Mouse (Mus musculus): ENCODE data around the gene Fam43a. TPM values are rescaled to one million over a fixed set of nuclear protein-coding genes. Genes with fewer than 3 reads are reported as not detected.
A peak's percentile ranks its signal among the peaks of the same experiment; 100 is the strongest.

Fam43a gene
- 9.9 and 16.3 TPM in 2 replicates for polyA plus RNA-seq (2016; fragmentation: Nextera tagmentation; extraction: Ambion mirVana)

DNA sequence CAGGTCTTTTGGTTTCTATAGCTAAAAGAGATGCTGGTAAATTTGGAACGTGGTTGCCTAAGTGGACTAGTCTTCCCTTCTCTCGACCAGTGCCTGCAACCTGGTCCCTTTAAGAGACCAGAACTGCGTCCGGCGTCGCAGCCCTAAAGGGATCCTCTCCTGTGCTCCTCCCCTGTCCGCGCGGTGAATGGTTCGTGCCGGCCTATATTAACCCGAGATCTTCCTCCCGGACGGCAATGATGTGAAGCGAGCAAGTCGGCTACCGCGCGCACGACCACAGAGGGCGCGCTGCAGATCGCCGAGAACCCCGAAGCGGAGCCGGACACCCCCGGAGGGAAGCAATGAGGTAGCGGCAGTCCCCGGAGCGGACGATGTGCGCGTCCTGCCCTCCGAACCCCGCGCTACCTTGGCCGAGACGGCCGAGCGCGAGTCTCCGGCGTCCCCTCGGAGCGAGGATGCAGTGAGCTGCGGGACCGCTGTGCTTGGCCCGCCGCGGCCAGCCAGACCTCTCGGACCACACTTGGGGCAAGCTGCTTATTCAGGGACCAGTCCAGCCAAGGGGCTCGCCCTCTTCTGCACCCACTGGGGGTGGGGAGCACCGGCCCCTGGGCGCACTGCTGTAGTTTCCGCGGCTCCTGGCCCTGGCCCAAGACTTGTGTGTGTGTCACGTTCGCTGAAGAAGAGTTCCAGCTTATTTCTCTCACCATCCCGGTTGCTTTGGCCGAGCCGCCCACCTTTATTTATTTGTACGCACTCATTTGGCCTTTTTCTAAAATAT lies at the start of gene Fam43a:
Fam43a (plus strand) TSS at position 233 of the 778 bp plus-strand sequence.
- Histone ChIP-seq H3K4me2 (replicated peaks) (peak within 1 kb of the TSS; percentile 85), H3K9me3 (no peaks in the 10 kb centered on the region), H3K36me3 (no peaks in the 10 kb centered on the region), H3K4me3 (peak within 1 kb of the TSS; percentile 55), H3K27ac (replicated peaks) (peak within 1 kb of the TSS; percentile 43; the same call in 1 of the 2 replicates), H3K4me1 (peaks cover 37% of the 10 kb centered on the region), H3K9ac (replicated peaks) (peak within 1 kb of the TSS; percentile 70), H3K27me3 (peaks cover 57% of the 10 kb centered on the region)
- ATAC-seq (ENCODE audit: low FRiP score, low read depth): peak; percentile 69
- 1% methylated on average over 63 of the region's 63 CpGs for WGBS

DNA sequence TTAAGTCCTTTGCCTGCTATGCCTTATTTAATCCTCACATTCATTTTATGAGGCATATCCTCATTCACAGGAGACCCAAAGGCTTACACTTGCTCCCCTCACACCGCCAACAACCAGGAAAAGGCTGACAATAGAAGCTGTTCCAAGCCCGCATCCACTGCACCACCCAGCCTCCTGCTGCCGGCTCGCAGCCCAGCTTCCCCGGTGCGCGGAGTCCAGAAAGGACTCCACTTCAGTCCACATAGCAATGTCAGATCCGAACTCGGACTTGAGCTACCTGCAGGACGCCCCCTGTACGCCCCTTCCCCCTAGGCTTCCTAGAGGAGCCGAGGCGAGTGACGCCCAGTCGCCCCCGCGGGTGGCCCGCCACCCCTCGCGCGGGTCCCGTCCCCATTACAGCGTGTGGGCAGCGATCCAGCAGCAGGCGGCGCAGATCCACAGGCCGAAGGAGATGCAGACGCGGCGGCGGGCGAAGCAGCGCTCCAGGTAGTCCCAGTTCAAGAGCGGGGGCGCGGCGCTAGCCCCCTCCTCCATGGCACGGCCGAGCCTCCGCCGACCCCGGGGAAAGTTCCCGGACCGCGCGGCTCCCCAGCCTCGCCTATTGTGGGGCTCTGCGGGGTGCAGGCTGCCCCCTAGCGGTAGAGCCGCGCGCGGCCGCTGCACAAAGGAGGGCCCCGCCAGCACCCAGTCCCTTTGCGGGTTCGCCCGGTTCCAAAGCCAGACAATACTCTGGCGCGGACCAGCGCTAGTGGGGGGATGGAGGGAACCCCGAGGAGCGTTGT lies 49.4 kb upstream of the Fam43a start:
- WGBS: under 1% methylated on average over 52 of the region's 63 CpGs

GRCm38 (mm10) chr16:30550748-30551192 lies 48.8 kb upstream of the Fam43a start, which contains the start of gene Tmem44:
Gene Tmem44, minus strand, starts transcription at chr16:30550842.
- Histone ChIP-seq H3K9me3 (peaks cover 11% of the 10 kb centered on the region), H3K4me3 (peak within 1 kb of the TSS; percentile 77), H3K4me2 (replicated peaks) (peak within 1 kb of the TSS; percentile 66), H3K27me3 (peaks cover 8% of the 10 kb centered on the region; the same call in 1 of the 2 replicates), H3K27ac (replicated peaks) (peak within 1 kb of the TSS; percentile 75), H3K9ac (replicated peaks) (peak within 1 kb of the TSS; percentile 91), H3K4me1 (peaks cover 18% of the 10 kb centered on the region), H3K36me3 (peaks cover 12% of the 10 kb centered on the region)
- WGBS: 11% methylated on average over 14 of the region's 14 CpGs
- peak; percentile 75 for ATAC-seq (ENCODE audit: low FRiP score, low read depth)

More for the DNA sequence above, 49.4 kb upstream of the Fam43a start:
- ATAC-seq (ENCODE audit: low FRiP score, low read depth): peak; percentile 90
- Histone ChIP-seq H3K4me2 (replicated peaks) (peak overlapping the region; percentile 66), H3K4me3 (peak overlapping the region; percentile 77), H3K9me3 (peaks cover 6% of the 10 kb centered on the region), H3K36me3 (peaks cover 18% of the 10 kb centered on the region), H3K27ac (replicated peaks) (peak overlapping the region; percentile 75), H3K9ac (replicated peaks) (peak overlapping the region; percentile 91), H3K4me1 (peaks cover 18% of the 10 kb centered on the region), H3K27me3 (peaks cover 8% of the 10 kb centered on the region; the same call in 1 of the 2 replicates)

GRCm38 (mm10) chr16:30552621-30553338 lies 46.7 kb upstream of the Fam43a start:
- Histone ChIP-seq H3K4me1 (peaks cover 18% of the 10 kb centered on the region), H3K4me2 (replicated peaks) (no peak overlapping the region), H3K27me3 (peaks cover 8% of the 10 kb centered on the region; the same call in 1 of the 2 replicates), H3K27ac (replicated peaks) (peak overlapping the region; percentile 36; the same call in 1 of the 2 replicates), H3K4me3 (no peak overlapping the region), H3K9ac (replicated peaks) (no peak overlapping the region), H3K36me3 (peaks cover 20% of the 10 kb centered on the region), H3K9me3 (peaks cover 23% of the 10 kb centered on the region)
- ATAC-seq (ENCODE audit: low FRiP score, low read depth): no peak
- 39% methylated on average over 11 of the region's 11 CpGs for WGBS

DNA sequence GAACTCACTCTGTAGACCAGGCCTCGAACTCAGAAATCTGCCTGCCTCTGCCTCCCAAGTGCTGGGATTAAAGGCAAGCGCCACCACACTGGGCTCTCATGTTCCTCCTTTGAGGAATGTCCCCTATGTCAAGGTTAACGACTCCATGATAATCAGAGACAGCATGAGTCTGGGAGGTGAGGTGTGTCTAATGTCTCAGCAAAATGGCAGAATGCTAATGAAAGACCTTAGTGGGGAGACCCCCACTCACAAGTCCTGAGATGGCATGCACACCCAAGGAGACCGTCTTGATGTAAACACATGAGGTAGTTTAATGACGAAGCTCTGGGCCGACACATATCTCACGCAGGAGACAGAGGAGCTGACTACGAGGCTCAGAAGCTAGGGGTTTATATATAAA lies 45.4 kb upstream of the Fam43a start:
- Histone ChIP-seq H3K4me2 (replicated peaks) (no peak overlapping the region), H3K9me3 (peaks cover 23% of the 10 kb centered on the region), H3K4me1 (peaks cover 10% of the 10 kb centered on the region), H3K27ac (replicated peaks) (no peak overlapping the region), H3K9ac (replicated peaks) (no peak overlapping the region), H3K4me3 (no peak overlapping the region), H3K27me3 (peaks cover 8% of the 10 kb centered on the region; the same call in 1 of the 2 replicates), H3K36me3 (peaks cover 33% of the 10 kb centered on the region)
- 96% methylated on average over 8 of the region's 8 CpGs for WGBS
- no peak for ATAC-seq (ENCODE audit: low FRiP score, low read depth)

GRCm38 (mm10) chr16:30559312-30559992 lies 40.1 kb upstream of the Fam43a start:
- Histone ChIP-seq H3K27ac (replicated peaks) (no peak overlapping the region), H3K9ac (replicated peaks) (no peak overlapping the region), H3K27me3 (no peaks in the 10 kb centered on the region), H3K9me3 (peaks cover 23% of the 10 kb centered on the region), H3K4me2 (replicated peaks) (no peak overlapping the region), H3K36me3 (peaks cover 87% of the 10 kb centered on the region), H3K4me3 (no peak overlapping the region), H3K4me1 (no peaks in the 10 kb centered on the region)
- no peak for ATAC-seq (ENCODE audit: low FRiP score, low read depth)
- WGBS: 96% methylated on average over 5 of the region's 5 CpGs

DNA sequence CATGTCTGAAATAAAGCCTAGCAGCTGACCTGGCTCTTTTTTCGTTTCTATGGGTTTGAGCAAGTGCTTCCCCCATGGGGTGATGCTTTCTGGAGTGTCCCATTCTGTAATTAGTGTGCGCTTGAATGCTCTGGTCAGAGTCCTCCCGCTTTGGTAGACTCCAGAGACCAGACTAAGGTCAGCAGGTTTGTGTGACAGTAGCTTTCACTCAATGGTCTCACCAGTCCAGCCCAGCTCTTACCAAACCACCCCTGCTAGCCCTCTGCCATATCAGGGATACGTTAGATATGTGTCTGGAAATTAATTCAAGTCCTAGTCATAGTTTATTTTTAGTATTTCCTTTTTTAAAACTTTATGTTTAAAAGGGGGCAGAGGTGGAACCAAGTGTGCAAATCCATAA lies 38.9 kb upstream of the Fam43a start:
- Histone ChIP-seq H3K27ac (replicated peaks) (no peak overlapping the region), H3K27me3 (no peaks in the 10 kb centered on the region), H3K9ac (replicated peaks) (no peak overlapping the region), H3K36me3 (peaks cover 98% of the 10 kb centered on the region), H3K4me1 (no peaks in the 10 kb centered on the region), H3K4me2 (replicated peaks) (no peak overlapping the region), H3K4me3 (no peak overlapping the region), H3K9me3 (peaks cover 14% of the 10 kb centered on the region)
- no peak for ATAC-seq (ENCODE audit: low FRiP score, low read depth)
- WGBS: 93% methylated on average over 4 of the region's 4 CpGs

GRCm38 (mm10) chr16:30565631-30566030 lies 33.9 kb upstream of the Fam43a start:
- H3K4me2 ChIP-seq (replicated peaks): no peak overlapping the region
- 95% methylated on average over 6 of the region's 6 CpGs for WGBS
- ATAC-seq (ENCODE audit: low FRiP score, low read depth): no peak

DNA sequence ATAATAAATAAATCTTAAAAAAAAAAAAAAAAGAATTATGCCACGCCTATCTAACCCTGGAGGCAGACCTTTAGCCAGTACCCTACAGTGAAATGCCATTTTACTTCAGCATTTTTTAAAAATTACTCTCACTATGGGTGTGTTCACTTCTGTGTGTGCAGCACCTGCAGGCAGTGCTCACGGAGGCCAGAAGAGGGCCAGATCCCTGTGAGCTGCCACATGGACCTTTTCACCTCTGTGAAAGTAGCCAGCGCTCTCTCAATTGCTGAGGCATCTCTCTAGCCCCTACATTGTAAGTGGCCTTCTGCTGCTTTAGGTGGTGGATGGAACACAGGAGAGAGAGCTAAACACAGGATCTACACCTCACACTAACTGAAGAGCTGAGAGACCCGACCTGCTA lies 29.4 kb upstream of the Fam43a start:
- Histone ChIP-seq H3K9me3 (no peaks in the 10 kb centered on the region), H3K36me3 (peaks cover 96% of the 10 kb centered on the region), H3K27ac (replicated peaks) (no peak overlapping the region), H3K4me3 (no peak overlapping the region), H3K27me3 (no peaks in the 10 kb centered on the region), H3K4me1 (no peaks in the 10 kb centered on the region), H3K9ac (replicated peaks) (no peak overlapping the region), H3K4me2 (replicated peaks) (no peak overlapping the region)
- no peak for ATAC-seq (ENCODE audit: low FRiP score, low read depth)
- WGBS: 96% methylated on average over 4 of the region's 4 CpGs

More at GRCm38 (mm10) chr16:30565631-30566030, 33.9 kb upstream of the Fam43a start:
- Histone ChIP-seq H3K9me3 (no peaks in the 10 kb centered on the region), H3K4me3 (no peak overlapping the region), H3K27ac (replicated peaks) (no peak overlapping the region), H3K9ac (replicated peaks) (no peak overlapping the region), H3K27me3 (no peaks in the 10 kb centered on the region), H3K4me1 (no peaks in the 10 kb centered on the region), H3K36me3 (peaks cover 99% of the 10 kb centered on the region)

GRCm38 (mm10) chr16:30571378-30571777 lies 28.1 kb upstream of the Fam43a start:
- H3K4me2 ChIP-seq (replicated peaks): no peak overlapping the region
- H3K27ac ChIP-seq (replicated peaks): no peak overlapping the region
- H3K4me1 ChIP-seq: no peaks in the 10 kb centered on the region
- H3K36me3 ChIP-seq: peaks cover 97% of the 10 kb centered on the region
- WGBS: 97% methylated on average over 5 of the region's 5 CpGs
- H3K9ac ChIP-seq (replicated peaks): no peak overlapping the region
- ATAC-seq (ENCODE audit: low FRiP score, low read depth): no peak
- H3K27me3 ChIP-seq: no peaks in the 10 kb centered on the region
- no peak overlapping the region for H3K4me3 ChIP-seq
- H3K9me3 ChIP-seq: no peaks in the 10 kb centered on the region

GRCm38 (mm10) chr16:30572239-30572638 lies 27.3 kb upstream of the Fam43a start:
- Histone ChIP-seq H3K27me3 (no peaks in the 10 kb centered on the region), H3K36me3 (peaks cover 97% of the 10 kb centered on the region), H3K9me3 (no peaks in the 10 kb centered on the region), H3K27ac (replicated peaks) (no peak overlapping the region), H3K4me1 (no peaks in the 10 kb centered on the region), H3K9ac (replicated peaks) (no peak overlapping the region), H3K4me3 (no peak overlapping the region), H3K4me2 (replicated peaks) (no peak overlapping the region)
- WGBS: 72% methylated on average over 4 of the region's 4 CpGs
- ATAC-seq (ENCODE audit: low FRiP score, low read depth): no peak
